Mouse (Mus musculus) adipose tissue, adult 10 weeks (tissue): ENCODE data around the gene Rcor3. TPM values are rescaled to one million over a fixed set of nuclear protein-coding genes. Genes with fewer than 3 reads are reported as not detected.

Experiments used
- polyA plus RNA-seq: library from polyadenylated mRNA; stranded (reverse); fragments of 350-450 nt; fragmentation: Illumina TruSeq; extraction: RNeasy Lipid Tissue Mini Kit (QIAGEN cat#74804); gene quantifications from one replicate; pipeline ENCODE4 v1.2.3, GENCODE M21; 2014; ENCODE audit warnings: low read depth, low replicate concordance

Gene Rcor3
- 26.9 TPM for polyA plus RNA-seq

GRCm38 (mm10) chr1:192137926-192138910 is at the start of gene Rcor3:
Rcor3 (minus strand) TSS chr1:192138062.

GRCm38 (mm10) chr1:192091806-192092772 is 45.8 kb downstream of the Rcor3 start, which contains the start of gene Traf5:
Traf5 (minus strand) TSS chr1:192092559.

Other genes with a start within 250 kb of the Rcor3 start
- gene Slc30a1, start 231.3 kb downstream of the Rcor3 start, polyA plus RNA-seq = 12.3 TPM
- 2.4 TPM for gene Rd3, start 160.7 kb downstream of the Rcor3 start, polyA plus RNA-seq
- gene Traf5, start 45.5 kb downstream of the Rcor3 start, polyA plus RNA-seq = 16.6 TPM
- 0.78 TPM for gene Kcnh1, start 52.7 kb upstream of the Rcor3 start, polyA plus RNA-seq